28 mouse cellular contexts compared by ENCODE assay signal in the genomic region with DNA sequence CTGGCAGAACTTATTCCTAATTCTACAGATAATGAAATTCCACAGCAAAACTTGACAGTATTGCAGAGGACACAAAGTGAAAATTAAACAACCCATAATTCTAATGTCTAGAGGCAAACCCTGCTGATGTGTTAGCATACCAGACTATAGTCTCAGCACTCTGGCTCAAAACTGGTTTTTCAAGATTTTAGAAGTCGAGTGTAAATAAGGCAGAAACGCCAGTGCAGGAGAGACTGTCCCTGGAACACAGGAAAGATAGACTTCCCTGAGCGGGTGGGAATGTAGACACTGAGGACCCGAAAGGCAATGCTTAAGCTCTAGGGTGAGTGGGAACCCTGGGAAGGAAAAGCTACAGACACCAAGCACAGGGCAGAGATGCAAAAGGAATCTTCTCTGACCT. TPM values are rescaled to one million over a fixed set of nuclear protein-coding genes. Genes with fewer than 3 reads are reported as not detected.
DNase-seq lines count a peak whose midpoint lies in the region; ATAC-seq and TF ChIP-seq lines count a peak whose summit lies in the region.
"Had no signal": no experiment of that assay in that cellular context is flagged by ENCODE, and none has a peak within 500 bp of the region (broad histone marks: within the 10 kb centered on the region; RNA-seq: fewer than 3 reads in every experiment).

No protein-coding gene starts in this region.

- no peaks in the 10 kb centered on the region for H3K27me3 ChIP-seq in limb, embryonic 15.5 days
- H3K27me3 ChIP-seq in limb, embryonic 10.5 days (ENCODE audit: low read depth, poor library complexity, severe bottlenecking): no peaks in the 10 kb centered on the region
- no peaks in the 10 kb centered on the region for H3K27me3 ChIP-seq in E14TG2a.4 (ENCODE audit: insufficient read depth, low read length)
- no peaks in the 10 kb centered on the region for H3K27me3 ChIP-seq in embryonic facial prominence, embryonic 15.5 days
- H3K27me3 ChIP-seq in stomach, embryonic 16.5 days (ENCODE audit: control insufficient read depth, insufficient read depth, low read length): no peaks in the 10 kb centered on the region
- no peaks in the 10 kb centered on the region for H3K27me3 ChIP-seq in kidney, embryonic 15.5 days
- H3K27me3 ChIP-seq: hindbrain, embryonic 12.5 days; limb, embryonic 12.5 days; midbrain, embryonic 13.5 days had no signal

- DNase-seq in limb, embryonic 10.5 days (ENCODE audit: low spot score): no peak
- DNase-seq in layer of hippocampus, adult 8-10 months (ENCODE audit: low spot score in 2 of 2): no peak
- DNase-seq: adrenal gland, postnatal 25 days; cerebellum, adult 11-12 months; cerebellum, adult 9-11 months; embryo, embryonic 11 days; gastrocnemius, postnatal 14 days; heart, postnatal 36 days; kidney, adult 18-20 months; kidney, postnatal 10 days; layer of hippocampus, adult 9-11 months; right cerebral cortex, postnatal 14 days; thymus, adult 2 months; thymus, postnatal 36 days had no signal

- TF ChIP-seq CTCF in E14TG2a.4 (conservative IDR thresholded peaks at IDR 0.05; ENCODE audit: low read length): no peak

- H3K36me3 ChIP-seq in limb, embryonic 15.5 days: peaks cover 55% of the 10 kb centered on the region
- peaks cover 100% of the 10 kb centered on the region for H3K36me3 ChIP-seq in limb, embryonic 10.5 days
- peaks cover 75% of the 10 kb centered on the region for H3K36me3 ChIP-seq in E14TG2a.4 (ENCODE audit: insufficient read depth, low read length)
- peaks cover 44% of the 10 kb centered on the region for H3K36me3 ChIP-seq in embryonic facial prominence, embryonic 15.5 days
- 0 out of 2 replicates have a peak, but pooled peaks cover 3% of the 10 kb centered on the region for H3K36me3 ChIP-seq in stomach, embryonic 16.5 days (ENCODE audit: control insufficient read depth, insufficient read depth, low read length)
- H3K36me3 ChIP-seq in kidney, embryonic 15.5 days: peaks cover 81% of the 10 kb centered on the region

- H3K27ac ChIP-seq in limb, embryonic 15.5 days: 0 out of 2 replicates have a peak overlapping the region, but pooled peaks have one; percentile 29
- no peak overlapping the region for H3K27ac ChIP-seq in limb, embryonic 10.5 days
- H3K27ac ChIP-seq in embryonic facial prominence, embryonic 15.5 days (replicated peaks): peak overlapping the region; percentile 30; the same call in 1 of the 2 replicates
- peak overlapping the region; percentile 87 for H3K27ac ChIP-seq in stomach, embryonic 16.5 days (ENCODE audit: low read length)
- no peak overlapping the region for H3K27ac ChIP-seq in kidney, embryonic 15.5 days
- H3K27ac ChIP-seq: heart, embryonic 10.5 days; hindbrain, embryonic 12.5 days; hindbrain, postnatal 0 days; limb, embryonic 12.5 days; macrophage; midbrain, embryonic 13.5 days had no signal

- H3K9ac ChIP-seq in limb, embryonic 15.5 days: no peak overlapping the region
- no peak overlapping the region for H3K9ac ChIP-seq in embryonic facial prominence, embryonic 15.5 days
- peak overlapping the region; percentile 41; the same call in 1 of the 2 replicates for H3K9ac ChIP-seq in stomach, embryonic 16.5 days (ENCODE audit: low read length)
- H3K9ac ChIP-seq in kidney, embryonic 15.5 days: no peak overlapping the region
- H3K9ac ChIP-seq: hindbrain, embryonic 12.5 days; limb, embryonic 12.5 days; midbrain, embryonic 13.5 days had no signal

- no peak for ATAC-seq in limb, embryonic 15.5 days (ENCODE audit: insufficient number of reproducible peaks, low FRiP score, low TSS enrichment, low read depth)
- no peak for ATAC-seq in embryonic facial prominence, embryonic 15.5 days (ENCODE audit: insufficient number of reproducible peaks, low FRiP score, low TSS enrichment, low read depth)
- peak; percentile 74; the same call in 1 of the 2 replicates for ATAC-seq in stomach, embryonic 16.5 days (ENCODE audit: insufficient read depth, low FRiP score)
- no peak for ATAC-seq in kidney, embryonic 15.5 days (replicated peaks; ENCODE audit: low FRiP score)
- ATAC-seq: CD4-positive, CD25-positive, alpha-beta regulatory T cell, adult 4 months; forebrain, embryonic 14.5 days; hindbrain, postnatal 0 days; midbrain, embryonic 13.5 days had no signal

- no peak overlapping the region for H3K4me3 ChIP-seq in limb, embryonic 15.5 days
- no peak overlapping the region for H3K4me3 ChIP-seq in limb, embryonic 10.5 days
- 0 out of 2 replicates have a peak overlapping the region, but pooled peaks have one; percentile 41 for H3K4me3 ChIP-seq in E14TG2a.4 (replicated peaks; ENCODE audit: low read length)
- no peak overlapping the region for H3K4me3 ChIP-seq in embryonic facial prominence, embryonic 15.5 days (replicated peaks)
- H3K4me3 ChIP-seq in stomach, embryonic 16.5 days (replicated peaks; ENCODE audit: low read length): no peak overlapping the region
- H3K4me3 ChIP-seq in kidney, embryonic 15.5 days (replicated peaks): no peak overlapping the region
- H3K4me3 ChIP-seq: heart, embryonic 10.5 days; hindbrain, embryonic 12.5 days; limb, embryonic 12.5 days; midbrain, embryonic 13.5 days had no signal

- H3K4me2 ChIP-seq in limb, embryonic 15.5 days: no peak overlapping the region
- no peak overlapping the region for H3K4me2 ChIP-seq in embryonic facial prominence, embryonic 15.5 days (replicated peaks)
- H3K4me2 ChIP-seq in stomach, embryonic 16.5 days (ENCODE audit: low read depth, low read length): peak overlapping the region; percentile 1; the same call in 1 of the 2 replicates
- no peak overlapping the region for H3K4me2 ChIP-seq in kidney, embryonic 15.5 days
- H3K4me2 ChIP-seq: hindbrain, embryonic 12.5 days; limb, embryonic 12.5 days; liver, embryonic 11.5 days; midbrain, embryonic 13.5 days had no signal

- H3K4me1 ChIP-seq in limb, embryonic 15.5 days: no peaks in the 10 kb centered on the region
- H3K4me1 ChIP-seq in limb, embryonic 10.5 days: no peaks in the 10 kb centered on the region
- peaks cover 27% of the 10 kb centered on the region for H3K4me1 ChIP-seq in E14TG2a.4 (replicated peaks; ENCODE audit: low read depth, low read length)
- no peaks in the 10 kb centered on the region for H3K4me1 ChIP-seq in embryonic facial prominence, embryonic 15.5 days
- 0 out of 2 replicates have a peak, but pooled peaks cover 4% of the 10 kb centered on the region for H3K4me1 ChIP-seq in stomach, embryonic 16.5 days (ENCODE audit: control insufficient read depth, insufficient read depth, low read length)
- no peaks in the 10 kb centered on the region for H3K4me1 ChIP-seq in kidney, embryonic 15.5 days
- H3K4me1 ChIP-seq: hindbrain, embryonic 12.5 days; limb, embryonic 12.5 days; midbrain, embryonic 13.5 days had no signal

- 77% methylated on average over 4 of the region's 4 CpGs for WGBS in limb, embryonic 15.5 days
- 86% methylated on average over 4 of the region's 4 CpGs for WGBS in limb, embryonic 10.5 days
- WGBS in embryonic facial prominence, embryonic 15.5 days: 76% methylated on average over 4 of the region's 4 CpGs
- 62% methylated on average over 4 of the region's 4 CpGs for WGBS in stomach, embryonic 16.5 days
- WGBS in kidney, embryonic 15.5 days: 82% methylated on average over 4 of the region's 4 CpGs

- no peaks in the 10 kb centered on the region for H3K9me3 ChIP-seq in limb, embryonic 15.5 days
- H3K9me3 ChIP-seq in limb, embryonic 10.5 days (replicated peaks): no peaks in the 10 kb centered on the region
- H3K9me3 ChIP-seq in E14TG2a.4 (ENCODE audit: low read length): peaks cover 6% of the 10 kb centered on the region
- no peaks in the 10 kb centered on the region for H3K9me3 ChIP-seq in embryonic facial prominence, embryonic 15.5 days (replicated peaks)
- no peaks in the 10 kb centered on the region for H3K9me3 ChIP-seq in stomach, embryonic 16.5 days (replicated peaks; ENCODE audit: control insufficient read depth, low read length)
- H3K9me3 ChIP-seq in kidney, embryonic 15.5 days (replicated peaks): no peaks in the 10 kb centered on the region
- H3K9me3 ChIP-seq: heart, embryonic 10.5 days; hindbrain, embryonic 12.5 days; limb, embryonic 12.5 days; midbrain, embryonic 13.5 days had no signal

RNA-seq across cellular contexts. Expression of a gene that starts 12.5 kb away (rescaled TPM):
- polyA plus RNA-seq in limb, embryonic 15.5 days (2015; fragmentation: Nextera tagmentation; extraction: Ambion mirVana): 4.8 and 5.2 TPM in 2 replicates
- polyA plus RNA-seq in limb, embryonic 10.5 days (2016; fragmentation: Nextera tagmentation; extraction: Ambion mirVana): 2.0 and 2.4 TPM in 2 replicates
- polyA plus RNA-seq in embryonic facial prominence, embryonic 15.5 days (2015; fragmentation: Nextera tagmentation; extraction: Ambion mirVana): 5.0 and 5.9 TPM in 2 replicates
- polyA plus RNA-seq in stomach, embryonic 16.5 days (2015; fragmentation: Nextera tagmentation; extraction: Ambion mirVana): 2.4 and 2.6 TPM in 2 replicates
- total RNA-seq in layer of hippocampus, adult 8-10 months (2022): 100 to 1,000 TPM; 260 to 337 (median 315) TPM
- polyA plus RNA-seq in kidney, embryonic 15.5 days (2015; fragmentation: Nextera tagmentation; extraction: Ambion mirVana): 3.5 and 3.6 TPM in 2 replicates

Comparison
In these comparisons a context has a peak if more than half of its experiments do, and no peak if none do; other contexts are left out.
1. H3K27ac ChIP-seq: peak in limb, embryonic 15.5 days (single experiment), embryonic facial prominence, embryonic 15.5 days (single experiment) and stomach, embryonic 16.5 days (single experiment); none in limb, embryonic 10.5 days (single experiment) and kidney, embryonic 15.5 days (single experiment).